Comparison of ENCODE assay signal across 17 mouse cellular contexts in the genomic region with DNA sequence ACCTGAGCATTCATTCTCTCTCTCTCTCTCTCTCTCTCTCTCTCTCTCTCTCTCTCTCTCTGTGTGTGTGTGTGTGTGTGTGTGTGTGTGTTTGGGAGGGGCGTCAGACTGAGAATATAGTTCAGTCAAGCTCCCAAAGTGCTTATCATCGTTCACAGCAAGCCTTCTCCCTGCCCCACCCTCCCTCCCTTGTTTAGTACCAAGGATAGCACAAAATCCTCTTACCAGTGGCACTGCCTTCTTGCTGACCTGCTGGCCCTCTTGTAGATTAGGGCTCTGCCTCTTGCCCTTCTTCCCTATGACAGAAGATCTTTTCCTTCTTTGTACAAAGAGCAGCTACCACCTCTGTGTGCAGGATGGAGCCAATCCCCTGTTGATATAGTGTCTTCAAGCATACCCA.
DNase-seq lines count a peak whose midpoint lies in the region; ATAC-seq and TF ChIP-seq lines count a peak whose summit lies in the region.
"Had no signal": no experiment of that assay in that cellular context is flagged by ENCODE, and none has a peak within 500 bp of the region (broad histone marks: within the 10 kb centered on the region; RNA-seq: fewer than 3 reads in every experiment).

No protein-coding gene starts in this region.

- ATAC-seq in heart, embryonic 15.5 days (replicated peaks; ENCODE audit: insufficient number of reproducible peaks, insufficient read depth, low FRiP score, low read depth) = no peak
- ATAC-seq in liver, postnatal 0 days = peak; percentile 85
- ATAC-seq: midbrain, embryonic 16.5 days; Patski had no signal

- TF ChIP-seq EP300 in heart, adult 2 months (IDR thresholded peaks at IDR 0.05; ENCODE audit: insufficient read depth, low read depth, low read length) = no peak
- no peak for TF ChIP-seq EP300 in liver, postnatal 0 days (IDR thresholded peaks at IDR 0.05; ENCODE audit: low read depth)

- 22% methylated on average over 2 of the region's 2 CpGs for WGBS in heart, embryonic 15.5 days
- WGBS in heart, adult 2 months = 0% methylated on average over 1 of the region's 2 CpGs
- 63% methylated on average over 2 of the region's 2 CpGs for WGBS in bone marrow, adult 2 months
- 18% methylated on average over 2 of the region's 2 CpGs for WGBS in liver, postnatal 0 days (ENCODE audit: insufficient replicate concordance)

- H3K79me2 ChIP-seq in heart, adult 2 months (replicated peaks; ENCODE audit: control insufficient read depth, insufficient read depth, low read length) = no peaks in the 10 kb centered on the region

- H3K4me1 ChIP-seq in heart, embryonic 15.5 days (replicated peaks) = peaks cover 84% of the 10 kb centered on the region
- peaks cover 32% of the 10 kb centered on the region for H3K4me1 ChIP-seq in heart, adult 2 months (ENCODE audit: control insufficient read depth, insufficient read depth, low read length)
- H3K4me1 ChIP-seq in bone marrow, adult 2 months (ENCODE audit: control insufficient read depth, insufficient read depth, low read length) = peaks cover 13% of the 10 kb centered on the region
- H3K4me1 ChIP-seq in erythroblast, embryonic 14.5 days (ENCODE audit: control insufficient read depth) = peaks cover 95% of the 10 kb centered on the region
- peaks cover 57% of the 10 kb centered on the region for H3K4me1 ChIP-seq in liver, postnatal 0 days (ENCODE audit: insufficient read depth)

- intact Hi-C loops in heart, adult 2 months (cut with DNase I) = no loop called here

- TF ChIP-seq CTCF in heart, adult 2 months (IDR thresholded peaks at IDR 0.05) = no peak
- no peak for TF ChIP-seq CTCF in bone marrow, adult 2 months (IDR thresholded peaks at IDR 0.05; ENCODE audit: control insufficient read depth, insufficient read depth, low read length)
- TF ChIP-seq CTCF in liver, postnatal 0 days (IDR thresholded peaks at IDR 0.05; ENCODE audit: low read depth) = no peak

- DNase-seq in heart, adult 2 months = no peak
- peak; percentile 36 for DNase-seq in liver, postnatal 0 days
- no peak for DNase-seq in right cerebral cortex, adult 18-20 months
- DNase-seq in adipocyte (ENCODE audit: low spot score) = no peak
- DNase-seq: cerebellum, adult 11 months; cerebellum, postnatal 36 days; kidney, adult 9 months; left cerebral cortex, postnatal 4 days; lung, adult 2 months; right cerebral cortex, postnatal 4 days; thymus, adult 2 months had no signal

- no peak for TF ChIP-seq POLR2A in heart, adult 2 months (IDR thresholded peaks at IDR 0.05; ENCODE audit: insufficient read depth, low read depth, low read length)
- no peak for TF ChIP-seq POLR2A in bone marrow, adult 2 months (IDR thresholded peaks at IDR 0.05; ENCODE audit: borderline replicate concordance, control insufficient read depth, low read depth, low read length)

- no peaks in the 10 kb centered on the region for H3K9me3 ChIP-seq in heart, embryonic 15.5 days (replicated peaks)
- no peaks in the 10 kb centered on the region for H3K9me3 ChIP-seq in erythroblast, embryonic 14.5 days (ENCODE audit: control insufficient read depth, low read length)
- H3K9me3 ChIP-seq in liver, postnatal 0 days (ENCODE audit: low read length) = no peaks in the 10 kb centered on the region
- H3K9me3 ChIP-seq: embryonic facial prominence, embryonic 10.5 days had no signal

- 0 out of 2 replicates have a peak overlapping the region, but pooled peaks have one; percentile 6 for H3K9ac ChIP-seq in heart, embryonic 15.5 days
- no peak overlapping the region for H3K9ac ChIP-seq in heart, adult 2 months (ENCODE audit: low read depth, low read length)
- H3K9ac ChIP-seq in liver, postnatal 0 days (replicated peaks) = no peak overlapping the region; the same call in 1 of the 2 replicates

- no peaks in the 10 kb centered on the region for H3K27me3 ChIP-seq in heart, embryonic 15.5 days
- no peaks in the 10 kb centered on the region for H3K27me3 ChIP-seq in heart, adult 2 months (ENCODE audit: control insufficient read depth, insufficient read depth, low read length)
- no peaks in the 10 kb centered on the region for H3K27me3 ChIP-seq in erythroblast, embryonic 14.5 days (ENCODE audit: control insufficient read depth)
- H3K27me3 ChIP-seq in liver, postnatal 0 days (ENCODE audit: insufficient read depth, low read length) = no peaks in the 10 kb centered on the region
- H3K27me3 ChIP-seq: Patski had no signal

- no peaks in the 10 kb centered on the region for H3K36me3 ChIP-seq in heart, embryonic 15.5 days
- no peaks in the 10 kb centered on the region for H3K36me3 ChIP-seq in heart, adult 2 months (ENCODE audit: control insufficient read depth, insufficient read depth, low read length)
- H3K36me3 ChIP-seq in erythroblast, embryonic 14.5 days (ENCODE audit: control insufficient read depth) = peaks cover 64% of the 10 kb centered on the region
- no peaks in the 10 kb centered on the region for H3K36me3 ChIP-seq in liver, postnatal 0 days (replicated peaks; ENCODE audit: insufficient read depth, low read length)
- H3K36me3 ChIP-seq: embryonic facial prominence, embryonic 10.5 days had no signal

- H3K27ac ChIP-seq in heart, embryonic 15.5 days = peak overlapping the region; percentile 86
- H3K27ac ChIP-seq in heart, adult 2 months = no peak overlapping the region
- peak overlapping the region; percentile 1; the same call in 1 of the 2 replicates for H3K27ac ChIP-seq in bone marrow, adult 2 months (ENCODE audit: control insufficient read depth, insufficient read depth, low read depth, low read length, poor library complexity)
- peak overlapping the region; percentile 76 for H3K27ac ChIP-seq in liver, postnatal 0 days (ENCODE audit: low read depth)
- H3K27ac ChIP-seq: embryonic facial prominence, embryonic 10.5 days had no signal

- peak overlapping the region; percentile 44 for H3K4me2 ChIP-seq in heart, embryonic 15.5 days
- peak overlapping the region; percentile 56 for H3K4me2 ChIP-seq in liver, postnatal 0 days (ENCODE audit: low read depth, low read length)

- no peak overlapping the region for H3K4me3 ChIP-seq in heart, embryonic 15.5 days
- no peak overlapping the region for H3K4me3 ChIP-seq in heart, adult 2 months
- no peak overlapping the region for H3K4me3 ChIP-seq in bone marrow, adult 2 months (replicated peaks; ENCODE audit: control insufficient read depth, low read depth, low read length)
- H3K4me3 ChIP-seq in erythroblast, embryonic 14.5 days (replicated peaks) = peak overlapping the region; percentile 47
- no peak overlapping the region for H3K4me3 ChIP-seq in liver, postnatal 0 days (ENCODE audit: low read depth, low read length)
- H3K4me3 ChIP-seq: embryonic facial prominence, embryonic 10.5 days had no signal
